Mouse (Mus musculus) left cerebral cortex, adult 8-10 months (tissue): Measurements from ENCODE around the gene Adal. TPM values are rescaled to one million over a fixed set of nuclear protein-coding genes. Genes with fewer than 3 reads are reported as not detected.
A peak's percentile ranks its signal among the peaks of the same experiment; 100 is the strongest.

Experiments
- DNase-seq, 2 experiments: peaks; one replicate each; pipeline ENCODE4 v3.0.0; 2022; ENCODE audit warnings: low spot score in 2 of 2
- total RNA-seq, 4 experiments: library from RNA; stranded (reverse); gene quantifications; 2 replicates each; pipeline ENCODE4 v1.2.4; 2022

Gene Adal
- total RNA-seq, 4 experiments from 2014 or later, result 17.6 to 19.9 (median 18.6) TPM

GRCm38 (mm10) chr2:121178828-121179479, 38.7 kb downstream of the Adal start:
- DNase-seq, result no peak

- no peak for DNase-seq
These were observed 43.2 kb downstream of the Adal start for GRCm38 (mm10) chr2:121183431-121183830.

- no peak for DNase-seq
These were observed 43.9 kb downstream of the Adal start for GRCm38 (mm10) chr2:121184142-121184541.

GRCm38 (mm10) chr2:121188530-121188929, 48.3 kb downstream of the Adal start:
- DNase-seq, result no peak

GRCm38 (mm10) chr2:121195466-121195865, 55.2 kb downstream of the Adal start:
- DNase-seq, result peak in 1 of 2 experiments; percentile 50

- no peak for DNase-seq
These were observed 64.0 kb downstream of the Adal start for GRCm38 (mm10) chr2:121204276-121204675.

Other genes starting within 250 kb of the Adal start
- gene Ubr1, start 169.7 kb upstream of the Adal start, total RNA-seq, result 10 to 100 TPM; 40.6 to 46.5 (median 44.4) TPM
- gene Tmem62, start 163.4 kb upstream of the Adal start, total RNA-seq, result 10 to 100 TPM; 22.7 to 30.4 (median 25.3) TPM
- 10 to 100 TPM; 56.9 to 60.5 (median 59.9) TPM for gene Ccndbp1, start 132.0 kb upstream of the Adal start, total RNA-seq
- not detected for gene Epb42, start 103.4 kb upstream of the Adal start, total RNA-seq
- gene Tgm5, start 54.6 kb upstream of the Adal start, total RNA-seq, result not detected
- gene Tgm7, start 30.6 kb upstream of the Adal start, total RNA-seq, result under 1 TPM in 2 of 4 experiments, not detected in 2; 0.30 to 0.35 TPM
- 1 to 10 TPM; 7.1 to 9.8 (median 7.4) TPM for gene Lcmt2, start 225 bp downstream of the Adal start, total RNA-seq
- gene Tubgcp4, start 30.2 kb downstream of the Adal start, total RNA-seq, result 10 to 100 TPM; 34.4 to 39.3 (median 34.7) TPM
- gene Zscan29, start 30.7 kb downstream of the Adal start, total RNA-seq, result 1 to 10 TPM; 4.9 to 6.5 (median 6.0) TPM
- 100 to 1,000 TPM; 139 to 154 (median 147) TPM for gene Trp53bp1, start 131.0 kb downstream of the Adal start, total RNA-seq
- 100 to 1,000 TPM; 617 to 748 (median 671) TPM for gene Map1a, start 149.2 kb downstream of the Adal start, total RNA-seq
- gene Ppip5k1, start 215.0 kb downstream of the Adal start, total RNA-seq, result 100 to 1,000 TPM; 121 to 145 (median 130) TPM
- gene Ckmt1, start 217.3 kb downstream of the Adal start, total RNA-seq, result 100 to 1,000 TPM; 418 to 426 (median 425) TPM
- under 1 TPM; 0.09 to 0.91 (median 0.32) TPM for gene Strc, start 246.7 kb downstream of the Adal start, total RNA-seq